In the genomic region with DNA sequence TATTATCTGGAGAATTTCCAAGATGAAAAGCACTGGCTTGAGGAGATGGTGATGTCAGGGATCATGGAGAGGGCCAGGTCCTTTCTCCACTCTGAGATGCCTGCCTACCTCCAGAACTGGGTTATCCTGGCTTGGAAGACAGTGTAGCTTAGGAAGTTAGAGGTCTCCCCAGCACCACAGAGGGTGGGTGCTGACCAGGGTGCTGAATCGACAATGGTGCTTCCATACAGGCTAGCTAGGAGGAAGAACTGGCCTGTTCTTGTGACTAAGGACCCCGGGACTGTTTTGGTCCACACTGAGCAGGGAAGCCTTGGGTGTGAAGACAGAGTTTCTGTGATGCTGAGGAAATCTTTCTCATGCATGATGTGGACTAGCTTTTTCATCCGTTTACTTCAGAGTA, we compare ENCODE assay signal across 10 mouse cellular contexts. TPM values are rescaled to one million over a fixed set of nuclear protein-coding genes. Genes with fewer than 3 reads are reported as not detected.
DNase-seq lines count a peak whose midpoint lies in the region; ATAC-seq and TF ChIP-seq lines count a peak whose summit lies in the region.
"Had no signal": no experiment of that assay in that cellular context is flagged by ENCODE, and none has a peak within 500 bp of the region (broad histone marks: within the 10 kb centered on the region; RNA-seq: fewer than 3 reads in every experiment).

No protein-coding gene starts in this region.

- TF ChIP-seq CTCF in liver, embryonic 14.5 days (IDR thresholded peaks at IDR 0.05; ENCODE audit: low read depth): no peak

- no peaks in the 10 kb centered on the region for H3K9me3 ChIP-seq in liver, embryonic 12.5 days (replicated peaks)
- H3K9me3 ChIP-seq in liver, embryonic 14.5 days (ENCODE audit: control insufficient read depth, low read length): no peaks in the 10 kb centered on the region
- H3K9me3 ChIP-seq: heart, embryonic 13.5 days; limb, embryonic 15.5 days had no signal

- no peak overlapping the region for H3K9ac ChIP-seq in liver, embryonic 12.5 days
- H3K9ac ChIP-seq in liver, embryonic 14.5 days (replicated peaks): no peak overlapping the region
- H3K9ac ChIP-seq: heart, embryonic 13.5 days; limb, embryonic 15.5 days had no signal

- DNase-seq in liver (peak; percentile 44), MEL-GATA-1-ER (ENCODE audit: extremely low read depth, low read depth) (peak; percentile 10)
- peak; percentile 62 for DNase-seq in embryo, embryonic 10.5 days (ENCODE audit: low spot score)
- DNase-seq in liver, embryonic 14.5 days (ENCODE audit: low read depth in 3 of 3, low spot score in 3 of 3): peak in 2 of 3 experiments; percentile 9 to 11
- DNase-seq in frontal cortex, adult 2 months (ENCODE audit: extremely low spot score in 1 of 2, low spot score in 1 of 2): no peak
- no peak for DNase-seq in cerebellum, adult 11-12 months
- DNase-seq in right cerebral cortex, postnatal 4 days: no peak

- 28% methylated on average over 3 of the region's 3 CpGs for WGBS in liver, embryonic 12.5 days (ENCODE audit: insufficient replicate concordance)
- WGBS in liver, embryonic 14.5 days (ENCODE audit: insufficient replicate concordance): 20% methylated on average over 3 of the region's 3 CpGs

- H3K4me1 ChIP-seq in liver, embryonic 12.5 days: no peaks in the 10 kb centered on the region
- no peaks in the 10 kb centered on the region for H3K4me1 ChIP-seq in liver, embryonic 14.5 days (replicated peaks; ENCODE audit: control insufficient read depth in 2 of 2, insufficient read depth in 2 of 2, low read length in 1 of 2)
- H3K4me1 ChIP-seq: heart, embryonic 13.5 days; limb, embryonic 15.5 days had no signal

- H3K36me3 ChIP-seq in liver, embryonic 12.5 days: peaks cover 26% of the 10 kb centered on the region
- H3K36me3 ChIP-seq in liver, embryonic 14.5 days (replicated peaks; ENCODE audit: control insufficient read depth, insufficient read depth, low read depth): peaks cover 8% of the 10 kb centered on the region; the same call in 1 of the 2 replicates

- no peak for TF ChIP-seq EP300 in liver, embryonic 14.5 days (IDR thresholded peaks at IDR 0.05; ENCODE audit: low read depth)

- ATAC-seq in liver, embryonic 12.5 days: no peak
- ATAC-seq in liver, embryonic 14.5 days (ENCODE audit: insufficient read depth): no peak

- no peak overlapping the region for H3K4me3 ChIP-seq in liver, embryonic 12.5 days
- H3K4me3 ChIP-seq in liver, embryonic 14.5 days (ENCODE audit: insufficient read depth in 1 of 2, low read depth in 2 of 2, low read length in 2 of 2): no peak overlapping the region
- H3K4me3 ChIP-seq: heart, embryonic 13.5 days; limb, embryonic 15.5 days had no signal

- H3K4me2 ChIP-seq in liver, embryonic 12.5 days: no peak overlapping the region
- H3K4me2 ChIP-seq in liver, embryonic 14.5 days (ENCODE audit: low read depth): no peak overlapping the region
- H3K4me2 ChIP-seq: heart, embryonic 13.5 days; limb, embryonic 15.5 days had no signal

- H3K27me3 ChIP-seq in liver, embryonic 12.5 days (replicated peaks): 0 out of 2 replicates have a peak, but pooled peaks cover 3% of the 10 kb centered on the region
- no peaks in the 10 kb centered on the region for H3K27me3 ChIP-seq in liver, embryonic 14.5 days (ENCODE audit: control insufficient read depth, insufficient read depth, low read length)
- H3K27me3 ChIP-seq: limb, embryonic 15.5 days had no signal

- H3K27ac ChIP-seq in liver, embryonic 12.5 days: no peak overlapping the region
- no peak overlapping the region for H3K27ac ChIP-seq in liver, embryonic 14.5 days
- H3K27ac ChIP-seq: heart, embryonic 13.5 days; limb, embryonic 15.5 days had no signal

RNA-seq across cellular contexts. Expression of a gene that starts 10.8 kb away (rescaled TPM):
- polyA plus RNA-seq in liver, embryonic 12.5 days (2016; fragmentation: Nextera tagmentation; extraction: Ambion mirVana): 0.11 and 0.30 TPM in 2 replicates
- 0.02 TPM in 1 of 2 replicates, not detected in the other for polyA plus RNA-seq in liver, embryonic 14.5 days (2012; rRNA removed)
- polyA plus RNA-seq in liver, embryonic 14.5 days (2014; fragmentation: Nextera tagmentation; extraction: Ambion mirVana): 0.06 TPM in 1 of 2 replicates, not detected in the other
- polyA plus RNA-seq in frontal cortex, adult 2 months (2012; rRNA removed): 6.3 and 7.1 TPM in 2 replicates

RNA-seq across cellular contexts. Expression of a gene that starts 31.3 kb away (rescaled TPM):
- 47.3 and 54.6 TPM in 2 replicates for polyA plus RNA-seq in liver, embryonic 12.5 days (2016; fragmentation: Nextera tagmentation; extraction: Ambion mirVana)
- 23.9 and 27.4 TPM in 2 replicates for polyA plus RNA-seq in liver, embryonic 14.5 days (2012; rRNA removed)
- 46.2 and 51.4 TPM in 2 replicates for polyA plus RNA-seq in liver, embryonic 14.5 days (2014; fragmentation: Nextera tagmentation; extraction: Ambion mirVana)
- 38.7 and 41.4 TPM in 2 replicates for polyA plus RNA-seq in frontal cortex, adult 2 months (2012; rRNA removed)

RNA-seq across cellular contexts. Expression of a gene that starts 44.3 kb away (rescaled TPM):
- polyA plus RNA-seq in liver, embryonic 12.5 days (2016; fragmentation: Nextera tagmentation; extraction: Ambion mirVana): not detected in 2 replicates
- not detected in 2 replicates for polyA plus RNA-seq in liver, embryonic 14.5 days (2012; rRNA removed)
- not detected in 2 replicates for polyA plus RNA-seq in liver, embryonic 14.5 days (2014; fragmentation: Nextera tagmentation; extraction: Ambion mirVana)
- polyA plus RNA-seq in frontal cortex, adult 2 months (2012; rRNA removed): 0.34 and 0.62 TPM in 2 replicates
- polyA plus RNA-seq: heart, embryonic 13.5 days; limb, embryonic 15.5 days had no signal

Comparison
In these comparisons a context has a peak if more than half of its experiments do, and no peak if none do; other contexts are left out.
1. DNase-seq: peak in liver (single experiment), MEL-GATA-1-ER (single experiment), embryo, embryonic 10.5 days (single experiment) and liver, embryonic 14.5 days (2 of 3); none in frontal cortex, adult 2 months (0 of 2), cerebellum, adult 11-12 months (single experiment) and right cerebral cortex, postnatal 4 days (single experiment).